ENCODE assay signal across 9 mouse cellular contexts in the genomic region with DNA sequence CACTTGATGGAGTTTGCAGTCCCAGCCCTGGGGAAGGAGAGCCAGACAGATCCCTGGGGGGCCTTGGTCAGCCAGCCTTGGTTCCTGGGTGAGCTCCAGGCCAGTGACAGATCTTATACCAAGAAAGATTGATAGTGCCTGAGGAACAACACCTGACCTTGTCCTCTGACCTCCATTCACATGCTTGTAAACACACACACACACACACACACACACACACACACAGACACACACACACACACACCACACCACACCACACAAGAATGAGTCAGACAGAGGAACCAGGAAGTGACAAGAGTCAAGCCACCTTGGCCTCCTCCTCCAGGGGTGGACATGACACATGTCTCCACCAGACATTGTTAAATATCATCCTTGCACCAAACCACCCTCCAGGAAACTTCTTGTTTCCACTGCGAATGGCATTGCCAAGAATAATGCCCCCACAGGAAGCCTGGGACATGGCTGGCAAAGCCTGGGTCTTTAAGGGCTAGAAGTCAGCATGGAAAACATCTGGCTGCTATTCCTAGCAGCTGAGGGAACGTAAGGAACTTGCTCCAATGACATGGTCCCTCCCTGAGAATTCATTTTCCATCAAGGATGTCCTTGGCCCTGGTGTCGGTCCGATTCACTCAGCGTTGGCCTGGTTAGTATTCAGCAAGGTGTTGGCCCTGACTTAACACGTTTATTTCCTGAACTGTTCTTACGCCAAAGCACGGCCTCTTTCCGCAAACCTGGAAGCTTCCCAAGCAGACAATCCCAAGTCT.
A peak's percentile ranks its signal among the peaks of the same experiment; 100 is the strongest.
DNase-seq lines count a peak whose midpoint lies in the region; ATAC-seq lines count a peak whose summit lies in the region.
"Had no signal": no experiment of that assay in that cellular context is flagged by ENCODE, and none has a peak within 500 bp of the region (broad histone marks: within the 10 kb centered on the region; RNA-seq: fewer than 3 reads in every experiment).

No protein-coding gene starts in this region.

- H3K27me3 ChIP-seq in forebrain, embryonic 11.5 days (ENCODE audit: control insufficient read depth, insufficient read depth, low read length): no peaks in the 10 kb centered on the region

- H3K27ac ChIP-seq in forebrain, embryonic 11.5 days (ENCODE audit: low read depth, low read length): no peak overlapping the region

- DNase-seq in adrenal gland, adult 2 months: peak; percentile 72
- DNase-seq in adrenal gland, postnatal 25 days: no peak
- peak; percentile 43 to 53 for DNase-seq in spleen, postnatal 36 days (ENCODE audit: low spot score in 2 of 2)
- DNase-seq in spleen, postnatal 4 days (ENCODE audit: low spot score in 2 of 2): no peak
- DNase-seq in kidney, postnatal 14 days: peak; percentile 52
- DNase-seq in frontal cortex, postnatal 36 days (ENCODE audit: low spot score in 2 of 2): no peak
- DNase-seq in forebrain, embryonic 11.5 days (ENCODE audit: low spot score): no peak
- DNase-seq: retina, postnatal 1 day had no signal

- H3K4me1 ChIP-seq in forebrain, embryonic 11.5 days (replicated peaks; ENCODE audit: control insufficient read depth, insufficient read depth, low read length): no peaks in the 10 kb centered on the region

- H3K36me3 ChIP-seq in forebrain, embryonic 11.5 days (ENCODE audit: control insufficient read depth, insufficient read depth, low read length): no peaks in the 10 kb centered on the region

- H3K9me3 ChIP-seq in forebrain, embryonic 11.5 days (ENCODE audit: control insufficient read depth, low read length): no peaks in the 10 kb centered on the region

- H3K9ac ChIP-seq in forebrain, embryonic 11.5 days (ENCODE audit: low read length): no peak overlapping the region

- WGBS in forebrain, embryonic 11.5 days: 92% methylated on average over 9 of the region's 9 CpGs

- no peak for ATAC-seq in erythroid progenitor cell, adult 5-6 weeks (replicated peaks; ENCODE audit: low FRiP score, poor library complexity, severe bottlenecking)
- ATAC-seq in forebrain, embryonic 11.5 days (replicated peaks; ENCODE audit: low FRiP score): no peak

- no peak overlapping the region for H3K4me3 ChIP-seq in forebrain, embryonic 11.5 days (ENCODE audit: low read depth, low read length)

- no peak overlapping the region for H3K4me2 ChIP-seq in forebrain, embryonic 11.5 days (ENCODE audit: low read depth, low read length, severe bottlenecking)

Comparison
In these comparisons a context has a peak if more than half of its experiments do, and no peak if none do; other contexts are left out.
1. DNase-seq: peak in adrenal gland, adult 2 months (single experiment), spleen, postnatal 36 days (2 of 2) and kidney, postnatal 14 days (single experiment); none in adrenal gland, postnatal 25 days (single experiment), spleen, postnatal 4 days (0 of 2), frontal cortex, postnatal 36 days (0 of 2) and forebrain, embryonic 11.5 days (single experiment).